Mouse (Mus musculus) kidney, adult 2 months (tissue): ENCODE measurements at regions not wholly inside any gene's neighbourhood (a gene's known extent, or its start where the extent isn't known, plus 50 kb on each side); places are given as distances from the start of the nearest gene placed in this dataset.
A peak's percentile ranks its signal among the peaks of the same experiment; 100 is the strongest.

Source experiments
- DNase-seq: peaks from one replicate; pipeline ENCODE4 v3.0.0; 2021
- H3K27ac ChIP-seq: fragments of 200-500 bp; 2 replicates; pipeline ENCODE4 v1.5.1; 2012; ENCODE audit warnings: low read depth, low read length, control low read depth, inconsistent platforms; ENCODE audit not compliant: insufficient read depth
- H3K27me3 ChIP-seq: fragments of 200-500 bp; replicated peaks from 2 replicates; pipeline ENCODE4 v1.6.1; 2012; ENCODE audit warnings: mild to moderate bottlenecking, moderate library complexity, low read length, inconsistent platforms; ENCODE audit not compliant: control insufficient read depth, insufficient read depth
- H3K36me3 ChIP-seq: fragments of 200-500 bp; 2 replicates; pipeline ENCODE4 v1.6.1; 2012; ENCODE audit warnings: mild to moderate bottlenecking, moderate library complexity, low read length, inconsistent platforms; ENCODE audit not compliant: control insufficient read depth, insufficient read depth
- H3K4me1 ChIP-seq: fragments of 200-500 bp; 2 replicates; pipeline ENCODE4 v1.6.1; 2011; ENCODE audit warnings: low read length; ENCODE audit not compliant: control insufficient read depth, insufficient read depth
- H3K4me3 ChIP-seq: fragments of 200-500 bp; 2 replicates; pipeline ENCODE4 v1.5.1; 2011; ENCODE audit warnings: mild to moderate bottlenecking, low read depth, low read length, control low read depth; ENCODE audit not compliant: insufficient read depth
- CTCF ChIP-seq: fragments of 200-500 bp; conservative IDR thresholded peaks from 2 replicates; pipeline ENCODE4 v1.5.1; 2011; ENCODE audit warnings: low read depth, mild to moderate bottlenecking, control low read depth, low read length, moderate library complexity, mixed read lengths; ENCODE audit not compliant: insufficient read depth, insufficient read length
- POLR2A ChIP-seq: fragments of 200-500 bp; IDR thresholded peaks from one replicate; pipeline ENCODE4 v1.6.1; 2011; ENCODE audit warnings: low read depth, low read length, control low read depth
- WGBS: fragments of 180-500 bp; shearing (Covaris S2); methylation state at CpG from one replicate; pipeline ENCODE4 v1.1.7; 2018; 5-methylcytosine and 5-hydroxymethylcytosine counted together

GRCm38 (mm10) chr2:159591396-159592124, 742.4 kb downstream of the Gm826 start:
- no peak for DNase-seq

GRCm38 (mm10) chr2:159592841-159593240, 741.1 kb downstream of the Gm826 start:
- TF ChIP-seq POLR2A = no peak
- no peak for TF ChIP-seq CTCF
- 42% methylated on average over 5 of the region's 5 CpGs for WGBS
- no peaks in the 10 kb centered on the region for H3K36me3 ChIP-seq
- H3K27ac ChIP-seq = no peak overlapping the region
- H3K4me3 ChIP-seq = no peak overlapping the region
- no peaks in the 10 kb centered on the region for H3K4me1 ChIP-seq
- no peaks in the 10 kb centered on the region for H3K27me3 ChIP-seq
- DNase-seq = no peak

More at GRCm38 (mm10) chr2:159591396-159592124, 742.4 kb downstream of the Gm826 start:
- H3K4me1 ChIP-seq = no peaks in the 10 kb centered on the region
- no peaks in the 10 kb centered on the region for H3K27me3 ChIP-seq
- WGBS = 95% methylated on average over 2 of the region's 2 CpGs
- TF ChIP-seq CTCF = no peak
- H3K4me3 ChIP-seq = no peak overlapping the region
- no peaks in the 10 kb centered on the region for H3K36me3 ChIP-seq
- H3K27ac ChIP-seq = no peak overlapping the region

GRCm38 (mm10) chr2:159596285-159596684, 737.7 kb downstream of the Gm826 start:
- Histone ChIP-seq H3K4me1 (no peaks in the 10 kb centered on the region), H3K36me3 (no peaks in the 10 kb centered on the region), H3K4me3 (no peak overlapping the region), H3K27ac (no peak overlapping the region), H3K27me3 (no peaks in the 10 kb centered on the region)
- DNase-seq = no peak
- WGBS = 52% methylated on average over 6 of the region's 6 CpGs
- no peak for TF ChIP-seq POLR2A
- no peak for TF ChIP-seq CTCF

- Histone ChIP-seq H3K36me3 (no peaks in the 10 kb centered on the region), H3K4me1 (no peaks in the 10 kb centered on the region), H3K27ac (no peak overlapping the region), H3K27me3 (no peaks in the 10 kb centered on the region), H3K4me3 (no peak overlapping the region)
- DNase-seq = no peak
- WGBS = 53% methylated on average over 3 of the region's 3 CpGs
- TF ChIP-seq POLR2A (no peak), CTCF (no peak)
Measured at GRCm38 (mm10) chr2:159598080-159598479, 735.9 kb downstream of the Gm826 start.

GRCm38 (mm10) chr2:159607191-159607590, 726.8 kb downstream of the Gm826 start:
- Histone ChIP-seq H3K27me3 (no peaks in the 10 kb centered on the region), H3K36me3 (no peaks in the 10 kb centered on the region), H3K4me1 (no peaks in the 10 kb centered on the region), H3K4me3 (no peak overlapping the region), H3K27ac (no peak overlapping the region)
- 47% methylated on average over 3 of the region's 3 CpGs for WGBS
- TF ChIP-seq CTCF (no peak), POLR2A (no peak)
- DNase-seq = peak; percentile 18

- Histone ChIP-seq H3K27ac (no peak overlapping the region), H3K4me1 (no peaks in the 10 kb centered on the region), H3K4me3 (no peak overlapping the region), H3K27me3 (no peaks in the 10 kb centered on the region), H3K36me3 (no peaks in the 10 kb centered on the region)
- no peak for DNase-seq
- WGBS = 73% methylated on average over 4 of the region's 4 CpGs
- TF ChIP-seq POLR2A = no peak
- TF ChIP-seq CTCF = no peak
Measured at GRCm38 (mm10) chr2:159610451-159610850, 723.5 kb downstream of the Gm826 start.

GRCm38 (mm10) chr2:159616685-159617084, 717.3 kb downstream of the Gm826 start:
- DNase-seq = no peak
- Histone ChIP-seq H3K27ac (no peak overlapping the region), H3K36me3 (no peaks in the 10 kb centered on the region), H3K27me3 (no peaks in the 10 kb centered on the region), H3K4me1 (no peaks in the 10 kb centered on the region), H3K4me3 (no peak overlapping the region)
- TF ChIP-seq CTCF = no peak
- TF ChIP-seq POLR2A = no peak
- 31% methylated on average over 4 of the region's 4 CpGs for WGBS
